Mouse (Mus musculus): Measurements from ENCODE around the gene Celf6.

DNA sequence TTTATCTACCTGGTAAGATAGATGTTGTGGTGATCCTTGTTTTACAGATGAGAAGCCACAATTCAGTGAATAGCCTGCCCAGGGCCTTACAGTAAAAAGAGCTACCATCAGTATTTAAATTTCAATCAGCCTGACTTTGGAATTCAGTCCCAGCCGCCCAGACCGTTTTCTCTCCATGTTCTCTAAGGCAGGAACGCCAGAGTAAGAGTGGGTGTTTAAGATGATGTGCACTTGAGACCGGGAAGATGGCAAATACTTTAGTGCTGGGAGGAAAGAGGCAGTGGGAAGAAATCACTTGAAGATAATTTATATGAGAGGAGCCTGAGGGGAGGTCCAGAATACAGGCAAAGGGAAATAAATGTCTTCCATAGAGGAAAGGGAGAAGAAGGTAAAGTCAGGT is 27.6 kb upstream of the Celf6 start:
- TF ChIP-seq POLR2A (IDR thresholded peaks at IDR 0.05; ENCODE audit: control insufficient read depth in 1 of 2, insufficient read depth in 1 of 2, low read depth in 1 of 2, low read length in 2 of 2, poor library complexity in 1 of 2) (no peak), MXI1 (IDR thresholded peaks at IDR 0.05; ENCODE audit: low read depth, low read length) (no peak), ZMIZ1 (IDR thresholded peaks at IDR 0.05; ENCODE audit: low read depth, low read length) (no peak), TBP (IDR thresholded peaks at IDR 0.05; ENCODE audit: low read depth, low read length) (no peak)

Data from MEL (cell line).